Mouse (Mus musculus) forebrain, embryonic 11.5 days (tissue): ENCODE data around the gene Thy1. TPM values are rescaled to one million over a fixed set of nuclear protein-coding genes. Genes with fewer than 3 reads are reported as not detected.

ENCODE experiments used
- ATAC-seq: fragments of 200-750 bp; cut with Nextera tagmentation; replicated peaks from 2 replicates; pipeline ENCODE4 v1.8.0; 2017; ENCODE audit warnings: moderate TSS enrichment; ENCODE audit not compliant: low FRiP score
- DNase-seq: peaks from one replicate; pipeline ENCODE4 v3.0.0-alpha.2; 2017; ENCODE audit warnings: low spot score
- H3K27ac ChIP-seq: fragments of 300-500 bp; sonication (generic); 2 replicates; pipeline ENCODE4 v1.5.1; 2014; ENCODE audit warnings: low read depth, low read length
- H3K27me3 ChIP-seq: fragments of 300-500 bp; sonication (generic); 2 replicates; pipeline ENCODE4 v1.6.1; 2014; ENCODE audit warnings: mild to moderate bottlenecking, low read length, mixed read lengths; ENCODE audit not compliant: control insufficient read depth, insufficient read depth
- H3K36me3 ChIP-seq: fragments of 300-500 bp; sonication (generic); 2 replicates; pipeline ENCODE4 v1.6.1; 2014; ENCODE audit warnings: mild to moderate bottlenecking, low read length, moderate library complexity, mixed read lengths; ENCODE audit not compliant: control insufficient read depth, insufficient read depth
- H3K4me1 ChIP-seq: fragments of 300-500 bp; sonication (generic); replicated peaks from 2 replicates; pipeline ENCODE4 v1.6.1; 2014; ENCODE audit warnings: low read length, mixed read lengths; ENCODE audit not compliant: control insufficient read depth, insufficient read depth
- H3K4me2 ChIP-seq: fragments of 300-500 bp; sonication (generic); 2 replicates; pipeline ENCODE4 v1.6.1; 2014; ENCODE audit warnings: low read depth, mild to moderate bottlenecking, low read length, moderate library complexity, mixed read lengths; ENCODE audit not compliant: severe bottlenecking
- H3K4me3 ChIP-seq: fragments of 300-500 bp; sonication (generic); 2 replicates; pipeline ENCODE4 v1.5.1; 2014; ENCODE audit warnings: low read depth, low read length
- H3K9ac ChIP-seq: fragments of 300-500 bp; sonication (generic); 2 replicates; pipeline ENCODE4 v1.6.1; 2014; ENCODE audit warnings: low read length
- H3K9me3 ChIP-seq: fragments of 300-500 bp; sonication (generic); 2 replicates; pipeline ENCODE4 v1.6.1; 2016; ENCODE audit warnings: low read length, mixed read lengths; ENCODE audit not compliant: control insufficient read depth
- WGBS: fragments of 180-500 bp; shearing (Covaris S2); extraction: QIAGEN DNeasy Blood & Tissue Kit; methylation state at CpG from one replicate; pipeline ENCODE4 v1.1.7; 2014; 5-methylcytosine and 5-hydroxymethylcytosine counted together
- polyA plus RNA-seq: library from polyadenylated mRNA; unstranded; fragments of >200 nt; fragmentation: Nextera tagmentation; extraction: Ambion mirVana; gene quantifications from 2 replicates; pipeline ENCODE4 v1.2.1, GENCODE M21; 2014

The Thy1 gene
- polyA plus RNA-seq, 1 experiment from 2014 or later = not detected

DNA sequence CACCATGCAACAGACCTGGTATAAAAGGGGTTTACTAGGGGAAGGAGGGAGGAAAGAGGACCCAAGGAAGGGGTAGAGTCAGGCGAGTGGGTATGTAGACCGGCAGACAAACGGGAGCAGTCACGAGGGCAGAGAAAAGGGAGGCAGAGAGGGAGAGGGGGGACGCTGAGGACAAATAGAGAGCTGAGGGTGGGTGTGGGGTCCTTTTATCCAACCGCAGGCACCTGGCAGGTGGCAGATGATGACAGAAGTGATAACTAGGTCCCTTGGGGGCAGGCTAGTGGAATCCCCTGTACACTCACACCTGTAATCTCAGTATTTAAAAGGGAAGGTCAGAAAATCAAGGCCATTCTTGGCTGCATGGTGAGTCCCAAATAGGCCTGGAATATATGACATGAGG, 31.0 kb upstream of the Thy1 start:
- DNase-seq (no peak), ATAC-seq (no peak)
- Histone ChIP-seq H3K36me3 (no peaks in the 10 kb centered on the region), H3K9me3 (no peaks in the 10 kb centered on the region), H3K27ac (no peak overlapping the region), H3K9ac (no peak overlapping the region), H3K4me1 (no peaks in the 10 kb centered on the region), H3K4me2 (no peak overlapping the region), H3K27me3 (no peaks in the 10 kb centered on the region), H3K4me3 (no peak overlapping the region)
- WGBS = 76% methylated on average over 6 of the region's 6 CpGs

DNA sequence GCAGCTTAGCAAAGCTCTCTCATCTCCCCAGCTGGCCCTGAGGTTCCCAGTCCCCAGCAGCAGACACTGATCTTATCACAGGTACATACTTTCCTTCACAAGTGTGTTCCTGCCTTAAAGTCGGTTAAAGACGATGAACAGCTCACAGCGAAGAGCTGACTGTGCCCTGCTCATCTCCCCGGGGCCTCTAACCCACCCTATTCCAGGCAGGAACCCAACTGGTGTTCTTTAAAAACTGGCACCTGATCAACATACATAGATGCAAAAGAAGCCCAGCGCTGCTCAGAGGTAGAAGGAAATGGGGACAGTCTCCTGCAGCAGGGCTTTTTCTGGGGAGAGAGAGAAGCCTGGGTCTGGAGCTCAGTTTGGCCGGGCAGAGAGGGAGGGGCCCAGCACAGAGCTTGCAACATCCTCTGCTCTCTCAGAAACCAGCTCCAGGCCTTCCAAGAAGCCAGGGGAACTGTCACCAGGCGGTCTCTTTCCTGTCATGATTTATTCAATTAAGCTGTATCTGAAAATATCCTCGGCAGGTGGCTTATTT, 30.4 kb upstream of the Thy1 start:
- H3K9me3 ChIP-seq = no peaks in the 10 kb centered on the region

DNA sequence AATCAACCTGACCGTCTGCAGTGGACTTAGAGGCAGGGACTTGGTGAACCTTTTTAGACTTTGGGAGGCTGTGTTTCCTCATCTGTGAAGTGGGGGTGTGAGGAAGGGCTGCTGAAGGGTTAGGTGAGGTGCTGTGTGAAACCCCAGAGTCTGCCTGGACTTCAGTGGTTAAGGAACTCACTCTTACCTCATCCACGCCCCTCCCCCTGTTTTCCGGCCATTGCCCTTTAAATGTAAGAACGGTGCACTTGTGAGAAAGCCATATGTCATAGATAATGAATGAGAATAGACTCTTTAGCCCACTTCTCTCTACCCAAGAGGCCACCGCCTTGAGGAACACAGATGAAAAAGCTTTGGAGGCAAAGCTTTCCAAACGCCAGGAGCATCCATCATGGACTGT, 29.4 kb upstream of the Thy1 start:
- Histone ChIP-seq H3K4me1 (no peaks in the 10 kb centered on the region), H3K27me3 (no peaks in the 10 kb centered on the region), H3K9ac (no peak overlapping the region), H3K4me3 (no peak overlapping the region), H3K9me3 (no peaks in the 10 kb centered on the region), H3K27ac (no peak overlapping the region), H3K4me2 (no peak overlapping the region), H3K36me3 (no peaks in the 10 kb centered on the region)
- WGBS = 75% methylated on average over 6 of the region's 6 CpGs
- ATAC-seq = no peak
- no peak for DNase-seq

More for the DNA sequence above, 30.4 kb upstream of the Thy1 start:
- H3K4me3 ChIP-seq = no peak overlapping the region
- ATAC-seq = no peak
- H3K36me3 ChIP-seq = no peaks in the 10 kb centered on the region
- H3K4me2 ChIP-seq = no peak overlapping the region
- H3K27ac ChIP-seq = no peak overlapping the region
- 57% methylated on average over 8 of the region's 8 CpGs for WGBS
- no peaks in the 10 kb centered on the region for H3K4me1 ChIP-seq
- H3K9ac ChIP-seq = no peak overlapping the region
- no peak for DNase-seq
- H3K27me3 ChIP-seq = no peaks in the 10 kb centered on the region

GRCm38 (mm10) chr9:44016304-44016703, 26.9 kb upstream of the Thy1 start:
- no peaks in the 10 kb centered on the region for H3K9me3 ChIP-seq
- no peaks in the 10 kb centered on the region for H3K4me1 ChIP-seq
- H3K4me2 ChIP-seq = no peak overlapping the region
- H3K36me3 ChIP-seq = no peaks in the 10 kb centered on the region
- H3K27me3 ChIP-seq = no peaks in the 10 kb centered on the region
- 88% methylated on average over 5 of the region's 5 CpGs for WGBS
- no peak overlapping the region for H3K27ac ChIP-seq
- H3K4me3 ChIP-seq = no peak overlapping the region
- DNase-seq (no peak), ATAC-seq (no peak)
- H3K9ac ChIP-seq = no peak overlapping the region

GRCm38 (mm10) chr9:44017846-44018245, 25.3 kb upstream of the Thy1 start:
- no peaks in the 10 kb centered on the region for H3K36me3 ChIP-seq
- H3K27me3 ChIP-seq = no peaks in the 10 kb centered on the region
- no peak overlapping the region for H3K4me3 ChIP-seq
- H3K4me2 ChIP-seq = no peak overlapping the region
- ATAC-seq (no peak), DNase-seq (no peak)
- no peak overlapping the region for H3K9ac ChIP-seq
- WGBS = 83% methylated on average over 5 of the region's 5 CpGs
- no peaks in the 10 kb centered on the region for H3K4me1 ChIP-seq
- no peak overlapping the region for H3K27ac ChIP-seq
- no peaks in the 10 kb centered on the region for H3K9me3 ChIP-seq

GRCm38 (mm10) chr9:44020001-44020400, 23.2 kb upstream of the Thy1 start:
- Histone ChIP-seq H3K4me2 (no peak overlapping the region), H3K9me3 (no peaks in the 10 kb centered on the region), H3K4me3 (no peak overlapping the region), H3K9ac (no peak overlapping the region), H3K27ac (no peak overlapping the region), H3K36me3 (no peaks in the 10 kb centered on the region), H3K4me1 (no peaks in the 10 kb centered on the region), H3K27me3 (no peaks in the 10 kb centered on the region)
- no peak for ATAC-seq
- no peak for DNase-seq
- WGBS = 84% methylated on average over 7 of the region's 7 CpGs

- WGBS = 65% methylated on average over 8 of the region's 8 CpGs
- H3K36me3 ChIP-seq = no peaks in the 10 kb centered on the region
- no peaks in the 10 kb centered on the region for H3K9me3 ChIP-seq
- no peak overlapping the region for H3K4me3 ChIP-seq
- no peaks in the 10 kb centered on the region for H3K4me1 ChIP-seq
- H3K4me2 ChIP-seq = no peak overlapping the region
- H3K27me3 ChIP-seq = no peaks in the 10 kb centered on the region
- ATAC-seq (no peak), DNase-seq (no peak)
- no peak overlapping the region for H3K9ac ChIP-seq
- H3K27ac ChIP-seq = no peak overlapping the region
Observed at GRCm38 (mm10) chr9:44022100-44022847, 20.9 kb upstream of the Thy1 start.

GRCm38 (mm10) chr9:44024096-44024495, 19.1 kb upstream of the Thy1 start:
- Histone ChIP-seq H3K4me1 (no peaks in the 10 kb centered on the region), H3K9ac (no peak overlapping the region), H3K27me3 (no peaks in the 10 kb centered on the region), H3K9me3 (no peaks in the 10 kb centered on the region), H3K4me3 (no peak overlapping the region), H3K4me2 (no peak overlapping the region), H3K27ac (no peak overlapping the region), H3K36me3 (no peaks in the 10 kb centered on the region)
- DNase-seq (no peak), ATAC-seq (no peak)
- WGBS = 74% methylated on average over 3 of the region's 3 CpGs
